Mouse (Mus musculus) kidney, adult 2 months (tissue): ENCODE measurements around the gene Zcwpw1. TPM values are rescaled to one million over a fixed set of nuclear protein-coding genes. Genes with fewer than 3 reads are reported as not detected.

Source experiments
- DNase-seq: peaks from one replicate; pipeline ENCODE4 v3.0.0; 2021
- H3K27ac ChIP-seq: fragments of 200-500 bp; 2 replicates; pipeline ENCODE4 v1.5.1; 2012; ENCODE audit warnings: low read depth, low read length, control low read depth, inconsistent platforms; ENCODE audit not compliant: insufficient read depth
- H3K27me3 ChIP-seq: fragments of 200-500 bp; replicated peaks from 2 replicates; pipeline ENCODE4 v1.6.1; 2012; ENCODE audit warnings: mild to moderate bottlenecking, moderate library complexity, low read length, inconsistent platforms; ENCODE audit not compliant: control insufficient read depth, insufficient read depth
- H3K36me3 ChIP-seq: fragments of 200-500 bp; 2 replicates; pipeline ENCODE4 v1.6.1; 2012; ENCODE audit warnings: mild to moderate bottlenecking, moderate library complexity, low read length, inconsistent platforms; ENCODE audit not compliant: control insufficient read depth, insufficient read depth
- H3K4me1 ChIP-seq: fragments of 200-500 bp; 2 replicates; pipeline ENCODE4 v1.6.1; 2011; ENCODE audit warnings: low read length; ENCODE audit not compliant: control insufficient read depth, insufficient read depth
- H3K4me3 ChIP-seq: fragments of 200-500 bp; 2 replicates; pipeline ENCODE4 v1.5.1; 2011; ENCODE audit warnings: mild to moderate bottlenecking, low read depth, low read length, control low read depth; ENCODE audit not compliant: insufficient read depth
- CTCF ChIP-seq: fragments of 200-500 bp; conservative IDR thresholded peaks from 2 replicates; pipeline ENCODE4 v1.5.1; 2011; ENCODE audit warnings: low read depth, mild to moderate bottlenecking, control low read depth, low read length, moderate library complexity, mixed read lengths; ENCODE audit not compliant: insufficient read depth, insufficient read length
- POLR2A ChIP-seq: fragments of 200-500 bp; IDR thresholded peaks from one replicate; pipeline ENCODE4 v1.6.1; 2011; ENCODE audit warnings: low read depth, low read length, control low read depth
- WGBS: fragments of 180-500 bp; shearing (Covaris S2); methylation state at CpG from one replicate; pipeline ENCODE4 v1.1.7; 2018; 5-methylcytosine and 5-hydroxymethylcytosine counted together
- polyA plus RNA-seq: library from polyadenylated mRNA; depleted of rRNA; stranded (reverse); fragments of >200 nt; gene quantifications from 2 replicates; pipeline ENCODE4 v1.2.3, GENCODE M21; 2012

The Zcwpw1 gene
- polyA plus RNA-seq, 1 experiment: 2.5 TPM

DNA sequence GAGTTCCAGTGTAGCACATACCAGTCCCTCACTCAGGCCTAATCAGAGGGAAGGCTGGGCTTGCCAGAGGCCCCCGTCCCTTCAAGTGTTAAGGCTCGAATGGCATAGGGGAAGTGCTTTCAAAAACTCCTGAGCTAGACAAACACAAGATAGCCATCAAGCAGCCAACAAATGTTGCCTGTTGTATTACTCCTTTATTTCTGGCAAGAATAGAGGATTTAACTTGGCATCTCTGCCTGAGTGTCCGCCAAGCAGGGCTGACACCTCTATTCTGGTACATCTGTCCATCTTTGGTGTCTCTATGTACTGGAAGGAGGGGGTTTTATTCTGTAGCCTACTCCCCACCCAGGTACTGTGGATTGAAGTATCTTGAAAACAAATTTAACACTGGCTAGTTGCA is 31.5 kb upstream of the Zcwpw1 start:
- H3K4me1 ChIP-seq: peaks cover 9% of the 10 kb centered on the region
- H3K27me3 ChIP-seq: no peaks in the 10 kb centered on the region
- WGBS: 69% methylated on average over 3 of the region's 3 CpGs
- H3K27ac ChIP-seq: no peak overlapping the region; the same call in 1 of the 2 replicates
- DNase-seq: no peak
- no peak for TF ChIP-seq CTCF
- TF ChIP-seq POLR2A: no peak
- no peaks in the 10 kb centered on the region; the same call in 1 of the 2 replicates for H3K36me3 ChIP-seq
- H3K4me3 ChIP-seq: no peak overlapping the region

DNA sequence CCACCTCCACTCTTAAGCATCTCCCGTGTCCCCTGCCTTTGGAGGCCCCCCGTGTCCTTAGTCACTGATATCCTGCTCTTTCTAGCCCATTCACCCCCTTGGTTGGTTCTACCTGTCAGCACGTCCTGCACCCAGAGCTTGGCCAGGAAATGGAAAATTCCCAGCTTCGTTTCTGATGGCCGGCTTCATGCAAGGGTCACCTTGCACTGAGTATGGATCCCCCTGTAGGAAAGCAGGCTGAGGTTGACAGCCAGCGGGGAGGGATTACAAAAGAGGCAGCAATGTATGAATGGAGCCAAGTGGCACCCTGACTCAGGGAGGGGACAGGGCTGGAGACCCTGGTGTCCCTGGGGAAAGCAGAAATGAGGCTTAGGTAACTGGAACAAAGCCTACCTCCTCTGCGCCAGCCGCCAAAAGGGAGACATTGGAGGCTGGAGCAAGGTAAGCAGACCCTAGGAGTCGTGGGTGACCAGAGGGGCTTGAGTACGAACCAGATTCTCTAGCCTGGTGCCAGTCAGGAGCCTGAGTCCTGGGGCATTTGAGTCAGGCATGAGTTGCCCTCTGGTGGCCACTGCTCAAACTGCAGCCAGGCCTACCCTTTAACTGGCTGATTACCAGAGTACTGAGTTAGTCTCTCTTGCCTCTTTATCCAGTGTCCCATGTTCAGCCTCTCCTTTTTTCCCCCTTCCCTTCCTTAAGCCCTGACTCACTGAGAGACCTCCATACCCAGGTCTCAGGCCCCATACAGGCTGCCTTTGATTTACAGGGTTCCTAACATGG is 30.5 kb upstream of the Zcwpw1 start:
- H3K4me3 ChIP-seq: no peak overlapping the region
- peaks cover 9% of the 10 kb centered on the region for H3K4me1 ChIP-seq
- H3K27ac ChIP-seq: peak overlapping the region; percentile 42
- WGBS: 29% methylated on average over 10 of the region's 10 CpGs
- H3K27me3 ChIP-seq: no peaks in the 10 kb centered on the region
- TF ChIP-seq POLR2A (no peak), CTCF (peak; percentile 95)
- peak; percentile 91 for DNase-seq
- H3K36me3 ChIP-seq: no peaks in the 10 kb centered on the region; the same call in 1 of the 2 replicates

DNA sequence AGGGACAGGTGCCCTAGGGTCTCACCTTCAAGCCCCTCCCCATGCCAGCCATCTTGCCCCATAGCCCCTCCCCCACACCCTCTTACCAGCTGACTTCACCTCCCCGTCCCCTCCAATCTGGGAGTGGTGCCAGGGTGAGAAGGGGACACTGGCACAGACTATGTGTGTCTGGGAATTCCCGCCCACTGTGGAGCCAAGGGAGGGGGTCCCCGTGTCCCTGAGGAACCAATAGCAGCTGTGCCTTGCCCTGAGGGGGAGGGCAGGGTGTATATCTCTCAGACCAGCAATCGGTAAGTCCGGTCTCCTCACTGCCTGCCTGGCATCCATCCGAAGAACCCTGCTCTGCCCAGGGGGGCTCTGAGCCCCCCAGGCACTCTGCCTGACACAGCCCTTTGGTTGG is 29.7 kb upstream of the Zcwpw1 start:
- Histone ChIP-seq H3K4me1 (peaks cover 9% of the 10 kb centered on the region), H3K27me3 (no peaks in the 10 kb centered on the region), H3K4me3 (no peak overlapping the region), H3K27ac (no peak overlapping the region), H3K36me3 (no peaks in the 10 kb centered on the region; the same call in 1 of the 2 replicates)
- 43% methylated on average over 6 of the region's 6 CpGs for WGBS
- DNase-seq: peak; percentile 39
- TF ChIP-seq CTCF (no peak), POLR2A (no peak)

- TF ChIP-seq POLR2A: no peak
- TF ChIP-seq CTCF: no peak
- Histone ChIP-seq H3K27me3 (no peaks in the 10 kb centered on the region), H3K4me3 (no peak overlapping the region), H3K27ac (no peak overlapping the region), H3K4me1 (peaks cover 9% of the 10 kb centered on the region), H3K36me3 (no peaks in the 10 kb centered on the region; the same call in 1 of the 2 replicates)
- no peak for DNase-seq
- WGBS: 89% methylated on average over 19 of the region's 19 CpGs
Observed at GRCm38 (mm10) chr5:137758921-137759534, 28.6 kb upstream of the Zcwpw1 start.

- peak overlapping the region; percentile 50 for H3K27ac ChIP-seq
Observed at GRCm38 (mm10) chr5:137759971-137760412, 27.6 kb upstream of the Zcwpw1 start.

GRCm38 (mm10) chr5:137764609-137765340 is 22.8 kb upstream of the Zcwpw1 start:
- Histone ChIP-seq H3K36me3 (no peaks in the 10 kb centered on the region), H3K4me3 (no peak overlapping the region), H3K27ac (no peak overlapping the region), H3K4me1 (peaks cover 2% of the 10 kb centered on the region), H3K27me3 (no peaks in the 10 kb centered on the region)
- TF ChIP-seq CTCF (no peak), POLR2A (no peak)
- DNase-seq: no peak
- 61% methylated on average over 9 of the region's 9 CpGs for WGBS

More at GRCm38 (mm10) chr5:137759971-137760412, 27.6 kb upstream of the Zcwpw1 start:
- DNase-seq: peak; percentile 95
- H3K27me3 ChIP-seq: no peaks in the 10 kb centered on the region
- peaks cover 9% of the 10 kb centered on the region for H3K4me1 ChIP-seq
- WGBS: 26% methylated on average over 4 of the region's 4 CpGs
- no peak overlapping the region for H3K4me3 ChIP-seq
- TF ChIP-seq CTCF: peak; percentile 81
- TF ChIP-seq POLR2A: no peak
- no peaks in the 10 kb centered on the region; the same call in 1 of the 2 replicates for H3K36me3 ChIP-seq
